Mouse (Mus musculus) neural tube, embryonic 11.5 days (tissue): ENCODE measurements at regions not wholly inside any gene's neighbourhood (a gene's known extent, or its start where the extent isn't known, plus 50 kb on each side); places are given as distances from the start of the nearest gene placed in this dataset.
"Not testable (repeated sequence)": the region's sequence is repeated elsewhere in the genome, so short reads cannot be mapped to it uniquely, and the experiment has no call there.

Experiments used
- ATAC-seq: fragments of 200-750 bp; cut with Nextera tagmentation; 2 replicates; pipeline ENCODE4 v1.8.0; 2017; ENCODE audit warnings: moderate number of reproducible peaks, mild to moderate bottlenecking, moderate TSS enrichment, moderate library complexity; ENCODE audit not compliant: insufficient read depth, low FRiP score, low TSS enrichment
- DNase-seq: peaks from one replicate; pipeline ENCODE4 v3.0.0-alpha.2; 2015; ENCODE audit warnings: low spot score
- H3K27ac ChIP-seq: fragments of 300-500 bp; sonication (generic); 2 replicates; pipeline ENCODE4 v1.5.1; 2014; ENCODE audit warnings: low read depth, mild to moderate bottlenecking, low read length
- H3K27me3 ChIP-seq: fragments of 300-500 bp; sonication (generic); 2 replicates; pipeline ENCODE4 v1.6.1; 2014; ENCODE audit warnings: mild to moderate bottlenecking, low read length, mixed read lengths; ENCODE audit not compliant: control insufficient read depth, insufficient read depth
- H3K36me3 ChIP-seq: fragments of 300-500 bp; sonication (generic); 2 replicates; pipeline ENCODE4 v1.6.1; 2014; ENCODE audit warnings: mild to moderate bottlenecking, low read length, moderate library complexity, mixed read lengths; ENCODE audit not compliant: control insufficient read depth, insufficient read depth
- H3K4me1 ChIP-seq: fragments of 300-500 bp; sonication (generic); 2 replicates; pipeline ENCODE4 v1.6.1; 2014; ENCODE audit warnings: low read length, mixed read lengths; ENCODE audit not compliant: control insufficient read depth, insufficient read depth
- H3K4me2 ChIP-seq: fragments of 300-500 bp; sonication (generic); 2 replicates; pipeline ENCODE4 v1.6.1; 2014; ENCODE audit warnings: low read depth, mild to moderate bottlenecking, moderate library complexity
- H3K4me3 ChIP-seq: fragments of 300-500 bp; sonication (generic); 2 replicates; pipeline ENCODE4 v1.5.1; 2014; ENCODE audit warnings: low read depth, low read length
- H3K9ac ChIP-seq: fragments of 300-500 bp; sonication (generic); 2 replicates; pipeline ENCODE4 v1.6.1; 2014; ENCODE audit warnings: mild to moderate bottlenecking, low read length
- H3K9me3 ChIP-seq: fragments of 300-500 bp; sonication (generic); 2 replicates; pipeline ENCODE4 v1.6.1; 2016; ENCODE audit warnings: low read length; ENCODE audit not compliant: control insufficient read depth
- WGBS: fragments of 180-500 bp; shearing (Covaris S2); extraction: QIAGEN DNeasy Blood & Tissue Kit; methylation state at CpG from one replicate; pipeline ENCODE4 v1.1.7; 2014; 5-methylcytosine and 5-hydroxymethylcytosine counted together

- Histone ChIP-seq H3K27me3 (no peaks in the 10 kb centered on the region), H3K9ac (no peak overlapping the region), H3K4me2 (no peak overlapping the region), H3K9me3 (no peaks in the 10 kb centered on the region), H3K4me3 (no peak overlapping the region), H3K36me3 (no peaks in the 10 kb centered on the region), H3K27ac (no peak overlapping the region), H3K4me1 (no peaks in the 10 kb centered on the region)
- 34% methylated on average over 4 of the region's 4 CpGs for WGBS
- DNase-seq: no peak
- no peak for ATAC-seq
Observed at GRCm38 (mm10) chr8:78114512-78114911, 98.6 kb upstream of the Ttc29 start.

DNA sequence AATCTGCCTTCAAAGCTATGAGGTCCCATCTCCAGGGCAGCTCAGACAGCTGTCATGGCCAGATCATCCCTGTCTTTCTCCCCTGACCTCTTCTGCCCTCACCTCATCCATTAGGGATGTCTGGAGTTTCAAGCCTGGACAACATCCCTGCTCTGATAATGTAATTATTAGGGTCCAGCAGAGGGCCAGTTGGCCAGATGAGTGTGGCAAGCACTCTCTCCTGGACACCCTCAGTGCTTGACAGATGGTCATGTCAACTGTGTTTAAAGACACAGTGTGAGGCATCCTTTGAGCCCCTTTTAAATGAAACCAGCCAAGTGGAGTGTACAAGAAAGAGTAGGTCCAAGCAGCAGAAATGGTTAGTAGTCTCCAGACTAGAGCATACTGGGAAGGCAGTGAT lies 95.9 kb upstream of the Ttc29 start:
- Histone ChIP-seq H3K36me3 (no peaks in the 10 kb centered on the region), H3K9me3 (no peaks in the 10 kb centered on the region), H3K27me3 (no peaks in the 10 kb centered on the region), H3K4me2 (no peak overlapping the region), H3K4me3 (no peak overlapping the region), H3K27ac (no peak overlapping the region), H3K4me1 (no peaks in the 10 kb centered on the region), H3K9ac (no peak overlapping the region)
- no peak for ATAC-seq
- no peak for DNase-seq

- Histone ChIP-seq H3K27ac (no peak overlapping the region), H3K9ac (no peak overlapping the region), H3K4me1 (no peaks in the 10 kb centered on the region), H3K36me3 (no peaks in the 10 kb centered on the region), H3K27me3 (no peaks in the 10 kb centered on the region), H3K4me3 (no peak overlapping the region), H3K9me3 (no peaks in the 10 kb centered on the region), H3K4me2 (no peak overlapping the region)
- ATAC-seq: no peak
- WGBS: 93% methylated on average over 9 of the region's 9 CpGs
- DNase-seq: no peak
Observed at GRCm38 (mm10) chr8:78118493-78118892, 94.6 kb upstream of the Ttc29 start.

DNA sequence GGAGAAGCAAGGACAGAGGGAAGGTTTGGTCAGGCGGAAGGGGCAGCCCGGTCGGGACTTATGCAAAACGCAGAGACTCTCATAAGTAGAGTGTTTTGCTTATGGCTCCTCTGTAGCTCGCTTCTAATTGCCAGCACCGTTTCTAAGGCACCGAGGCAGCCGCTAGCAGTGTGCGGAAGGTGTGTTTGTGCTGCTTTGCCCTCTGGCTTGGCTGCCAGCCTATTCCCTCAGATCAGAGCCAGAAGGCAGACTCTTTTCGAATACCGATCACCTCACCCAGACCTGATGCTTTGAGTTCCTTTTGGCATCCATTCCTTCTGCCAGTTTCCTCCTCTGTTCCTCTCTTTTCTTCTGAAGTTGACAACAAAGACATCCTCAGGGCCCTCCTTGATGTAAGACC lies 93.4 kb upstream of the Ttc29 start:
- 74% methylated on average over 11 of the region's 11 CpGs for WGBS
- no peak overlapping the region for H3K4me3 ChIP-seq
- H3K4me1 ChIP-seq: no peaks in the 10 kb centered on the region
- H3K27me3 ChIP-seq: no peaks in the 10 kb centered on the region
- DNase-seq: no peak
- no peak overlapping the region for H3K27ac ChIP-seq
- ATAC-seq: no peak
- H3K36me3 ChIP-seq: no peaks in the 10 kb centered on the region
- no peak overlapping the region for H3K4me2 ChIP-seq
- H3K9ac ChIP-seq: no peak overlapping the region
- no peaks in the 10 kb centered on the region for H3K9me3 ChIP-seq

DNA sequence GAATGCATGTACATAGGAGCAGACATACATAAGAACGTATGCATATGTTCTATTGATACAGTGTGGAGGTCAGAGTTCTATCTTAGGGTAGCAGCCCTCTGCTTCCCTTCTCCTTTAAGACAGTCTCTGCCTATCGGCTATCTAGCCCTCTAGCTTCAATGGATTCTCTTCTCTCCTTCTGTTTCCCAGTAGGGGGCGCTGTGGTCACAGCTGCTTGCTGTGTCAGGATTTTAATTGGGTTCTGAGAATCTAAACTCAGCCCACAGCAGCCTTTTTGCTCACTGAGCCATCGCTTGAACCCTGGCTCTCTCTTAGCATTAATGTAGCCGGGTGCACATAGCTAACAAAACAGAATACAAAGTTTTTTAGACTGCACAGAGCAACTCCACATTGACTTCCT lies 88.8 kb upstream of the Ttc29 start:
- no peaks in the 10 kb centered on the region for H3K27me3 ChIP-seq
- H3K4me3 ChIP-seq: no peak overlapping the region
- H3K9me3 ChIP-seq: no peaks in the 10 kb centered on the region
- no peaks in the 10 kb centered on the region for H3K4me1 ChIP-seq
- no peak overlapping the region for H3K27ac ChIP-seq
- no peaks in the 10 kb centered on the region for H3K36me3 ChIP-seq
- WGBS: 56% methylated on average over 5 of the region's 5 CpGs
- no peak overlapping the region for H3K4me2 ChIP-seq
- no peak overlapping the region for H3K9ac ChIP-seq
- DNase-seq (peak; percentile 51), ATAC-seq (no peak)

DNA sequence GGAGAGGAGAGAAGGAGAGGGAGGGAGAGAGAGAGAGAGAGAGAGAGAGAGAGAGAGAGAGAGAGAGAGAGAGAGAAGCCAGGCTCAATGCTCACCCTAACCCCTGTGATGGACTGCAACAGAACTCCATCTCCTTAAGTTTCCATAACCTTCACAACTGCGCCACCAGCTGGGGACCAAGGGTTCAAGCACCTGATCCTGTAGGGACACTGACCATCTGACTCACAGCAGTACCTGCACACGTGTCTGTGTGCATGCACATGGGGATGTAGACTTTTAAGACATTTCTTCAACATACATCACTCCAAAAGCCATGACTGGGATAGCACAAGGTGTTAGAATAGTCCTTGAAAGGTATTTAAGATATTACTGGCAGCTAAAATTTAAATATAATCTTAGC lies 85.2 kb upstream of the Ttc29 start:
- ATAC-seq (no peak), DNase-seq (peak; percentile 41)
- Histone ChIP-seq H3K27ac (no peak overlapping the region), H3K27me3 (no peaks in the 10 kb centered on the region), H3K9me3 (no peaks in the 10 kb centered on the region), H3K4me1 (no peaks in the 10 kb centered on the region), H3K9ac (no peak overlapping the region), H3K4me2 (no peak overlapping the region), H3K4me3 (no peak overlapping the region), H3K36me3 (no peaks in the 10 kb centered on the region)
- WGBS: 16% methylated on average over 2 of the region's 2 CpGs

GRCm38 (mm10) chr8:78129061-78129460 lies 84.0 kb upstream of the Ttc29 start:
- no peaks in the 10 kb centered on the region for H3K36me3 ChIP-seq
- 0 out of 2 replicates have a peak, but pooled peaks have one; percentile 38 for ATAC-seq
- H3K9me3 ChIP-seq: no peaks in the 10 kb centered on the region
- H3K4me1 ChIP-seq: no peaks in the 10 kb centered on the region
- 59% methylated on average over 5 of the region's 5 CpGs for WGBS
- H3K27ac ChIP-seq: no peak overlapping the region
- no peak overlapping the region for H3K4me3 ChIP-seq
- H3K27me3 ChIP-seq: no peaks in the 10 kb centered on the region
- no peak for DNase-seq
- H3K4me2 ChIP-seq: no peak overlapping the region
- no peak overlapping the region for H3K9ac ChIP-seq

DNA sequence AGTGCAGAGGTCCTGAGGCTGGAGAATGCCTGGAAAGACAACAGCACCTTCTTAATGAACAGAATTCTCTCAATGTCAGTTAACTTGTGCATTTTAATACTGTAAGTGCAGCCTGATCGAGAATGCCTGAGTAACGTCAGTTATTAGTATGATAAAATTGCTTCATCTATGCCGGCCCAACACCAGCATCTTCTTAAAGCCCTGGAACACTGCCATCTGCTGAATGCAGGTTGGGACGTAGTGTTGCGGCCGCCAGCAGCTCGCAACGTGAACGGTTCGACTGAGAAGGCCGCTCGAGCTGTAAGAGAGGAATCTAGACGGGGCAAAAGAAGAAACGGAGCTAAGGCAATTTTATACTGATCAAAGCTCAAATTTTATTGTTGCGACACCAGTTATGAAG lies 73.6 kb upstream of the Ttc29 start:
- H3K27ac ChIP-seq, H3K4me2 ChIP-seq, H3K9me3 ChIP-seq, H3K9ac ChIP-seq, ATAC-seq, H3K36me3 ChIP-seq, DNase-seq, H3K27me3 ChIP-seq, H3K4me1 ChIP-seq, H3K4me3 ChIP-seq: not testable (repeated sequence)
- WGBS: 47% methylated on average over 13 of the region's 15 CpGs

- 79% methylated on average over 4 of the region's 6 CpGs for WGBS
- DNase-seq (no peak), ATAC-seq (no peak)
- Histone ChIP-seq H3K4me3 (no peak overlapping the region), H3K27me3 (no peaks in the 10 kb centered on the region), H3K27ac (no peak overlapping the region), H3K4me1 (no peaks in the 10 kb centered on the region), H3K9me3 (no peaks in the 10 kb centered on the region), H3K4me2 (no peak overlapping the region), H3K9ac (no peak overlapping the region), H3K36me3 (no peaks in the 10 kb centered on the region)
Observed at GRCm38 (mm10) chr8:78147170-78147569, 65.9 kb upstream of the Ttc29 start.
